Mouse (Mus musculus) embryonic facial prominence, embryonic 14.5 days (tissue): ENCODE results near the gene Borcs8. TPM values are rescaled to one million over a fixed set of nuclear protein-coding genes. Genes with fewer than 3 reads are reported as not detected.

ENCODE experiments used
- ATAC-seq: fragments of 200-750 bp; cut with Nextera tagmentation; 2 replicates; pipeline ENCODE4 v1.8.0; 2017; ENCODE audit warnings: low read depth, moderate number of reproducible peaks, moderate TSS enrichment
- DNase-seq: peaks from one replicate; pipeline ENCODE4 v3.0.0-alpha.2; 2015; ENCODE audit warnings: low spot score
- H3K27ac ChIP-seq: fragments of 300-500 bp; sonication (generic); replicated peaks from 2 replicates; pipeline ENCODE4 v1.5.1; 2014; ENCODE audit warnings: low read depth, mild to moderate bottlenecking, low read length, moderate library complexity
- H3K27me3 ChIP-seq: fragments of 300-500 bp; sonication (generic); replicated peaks from 2 replicates; pipeline ENCODE4 v1.6.1; 2014; ENCODE audit warnings: low read length; ENCODE audit not compliant: control insufficient read depth, insufficient read depth
- H3K36me3 ChIP-seq: fragments of 300-500 bp; sonication (generic); 2 replicates; pipeline ENCODE4 v1.6.1; 2014; ENCODE audit warnings: low read length, mixed read lengths; ENCODE audit not compliant: control insufficient read depth, insufficient read depth
- H3K4me1 ChIP-seq: fragments of 300-500 bp; sonication (generic); 2 replicates; pipeline ENCODE4 v1.6.1; 2014; ENCODE audit warnings: antibody characterized with exemption, low read length; ENCODE audit not compliant: control insufficient read depth, insufficient read depth
- H3K4me2 ChIP-seq: fragments of 300-500 bp; sonication (generic); 2 replicates; pipeline ENCODE4 v1.6.1; 2014; ENCODE audit warnings: low read depth, mild to moderate bottlenecking, low read length, moderate library complexity, mixed read lengths
- H3K4me3 ChIP-seq: fragments of 300-500 bp; sonication (generic); 2 replicates; pipeline ENCODE4 v1.5.1; 2014; ENCODE audit warnings: low read depth, mild to moderate bottlenecking, low read length
- H3K9ac ChIP-seq: fragments of 300-500 bp; sonication (generic); 2 replicates; pipeline ENCODE4 v1.6.1; 2014; ENCODE audit warnings: low read depth, mild to moderate bottlenecking, low read length, moderate library complexity, mixed read lengths
- H3K9me3 ChIP-seq: fragments of 300-500 bp; sonication (generic); 2 replicates; pipeline ENCODE4 v1.6.1; 2016; ENCODE audit warnings: low read length; ENCODE audit not compliant: control insufficient read depth
- WGBS: fragments of 180-500 bp; shearing (Covaris S2); extraction: QIAGEN DNeasy Blood & Tissue Kit; methylation state at CpG from one replicate; pipeline ENCODE4 v1.1.7; 2014; 5-methylcytosine and 5-hydroxymethylcytosine counted together
- polyA plus RNA-seq: library from polyadenylated mRNA; unstranded; fragments of >200 nt; fragmentation: Nextera tagmentation; extraction: Ambion mirVana; gene quantifications from 2 replicates; pipeline ENCODE4 v1.2.1, GENCODE M21; 2014

The Borcs8 gene
- polyA plus RNA-seq, 1 experiment from 2014 or later = 45.1 TPM

GRCm38 (mm10) chr8:70163316-70163715 is 24.0 kb downstream of the Borcs8 start:
- no peaks in the 10 kb centered on the region for H3K36me3 ChIP-seq
- no peak overlapping the region for H3K4me2 ChIP-seq
- 72% methylated on average over 3 of the region's 3 CpGs for WGBS

GRCm38 (mm10) chr8:70166504-70167110 is 27.3 kb downstream of the Borcs8 start:
- peak overlapping the region; percentile 30; the same call in 1 of the 2 replicates for H3K9ac ChIP-seq
- H3K27me3 ChIP-seq = peaks cover 19% of the 10 kb centered on the region
- WGBS = 2% methylated on average over 11 of the region's 21 CpGs
- peak overlapping the region; percentile 22; the same call in 1 of the 2 replicates for H3K4me3 ChIP-seq
- peak; percentile 65 for DNase-seq
- 0 out of 2 replicates have a peak, but pooled peaks cover 2% of the 10 kb centered on the region for H3K4me1 ChIP-seq
- peak; percentile 89 for ATAC-seq
- H3K27ac ChIP-seq = no peak overlapping the region
- H3K9me3 ChIP-seq = no peaks in the 10 kb centered on the region
- peak overlapping the region; percentile 54 for H3K4me2 ChIP-seq
- H3K36me3 ChIP-seq = no peaks in the 10 kb centered on the region

More at GRCm38 (mm10) chr8:70163316-70163715, 24.0 kb downstream of the Borcs8 start:
- Histone ChIP-seq H3K4me3 (no peak overlapping the region), H3K27me3 (peaks cover 19% of the 10 kb centered on the region), H3K27ac (no peak overlapping the region), H3K4me1 (no peaks in the 10 kb centered on the region), H3K9me3 (no peaks in the 10 kb centered on the region), H3K9ac (no peak overlapping the region)
- ATAC-seq = no peak
- DNase-seq = no peak

GRCm38 (mm10) chr8:70170116-70170515 is 30.8 kb downstream of the Borcs8 start:
- ATAC-seq = no peak
- no peak overlapping the region for H3K4me3 ChIP-seq
- no peaks in the 10 kb centered on the region for H3K9me3 ChIP-seq
- peaks cover 16% of the 10 kb centered on the region for H3K27me3 ChIP-seq
- no peaks in the 10 kb centered on the region for H3K36me3 ChIP-seq
- DNase-seq = no peak
- no peak overlapping the region for H3K9ac ChIP-seq
- no peak overlapping the region for H3K4me2 ChIP-seq
- peaks cover 12% of the 10 kb centered on the region; the same call in 1 of the 2 replicates for H3K4me1 ChIP-seq
- WGBS = 77% methylated on average over 3 of the region's 3 CpGs
- no peak overlapping the region for H3K27ac ChIP-seq

- 80% methylated on average over 3 of the region's 3 CpGs for WGBS
- Histone ChIP-seq H3K9me3 (no peaks in the 10 kb centered on the region), H3K4me1 (peaks cover 12% of the 10 kb centered on the region; the same call in 1 of the 2 replicates), H3K9ac (no peak overlapping the region), H3K36me3 (no peaks in the 10 kb centered on the region), H3K27me3 (peaks cover 10% of the 10 kb centered on the region), H3K27ac (no peak overlapping the region), H3K4me3 (no peak overlapping the region), H3K4me2 (no peak overlapping the region)
- ATAC-seq (no peak), DNase-seq (no peak)
These were observed 31.4 kb downstream of the Borcs8 start for GRCm38 (mm10) chr8:70170748-70171147.

GRCm38 (mm10) chr8:70171240-70171639 is 31.9 kb downstream of the Borcs8 start:
- H3K9me3 ChIP-seq = no peaks in the 10 kb centered on the region
- DNase-seq (no peak), ATAC-seq (no peak)
- H3K27me3 ChIP-seq = 0 out of 2 replicates have a peak, but pooled peaks cover 6% of the 10 kb centered on the region
- 82% methylated on average over 7 of the region's 7 CpGs for WGBS
- no peak overlapping the region for H3K4me3 ChIP-seq
- H3K4me1 ChIP-seq = peaks cover 12% of the 10 kb centered on the region; the same call in 1 of the 2 replicates
- no peak overlapping the region for H3K9ac ChIP-seq
- H3K4me2 ChIP-seq = peak overlapping the region; percentile 77
- peak overlapping the region; percentile 63; the same call in 1 of the 2 replicates for H3K27ac ChIP-seq
- H3K36me3 ChIP-seq = no peaks in the 10 kb centered on the region

GRCm38 (mm10) chr8:70172043-70172681 is 32.9 kb downstream of the Borcs8 start, which contains the start of gene Tmem161a:
Tmem161a (plus strand) TSS chr8:70172356.
- no peaks in the 10 kb centered on the region for H3K9me3 ChIP-seq
- H3K27me3 ChIP-seq = 0 out of 2 replicates have a peak, but pooled peaks cover 3% of the 10 kb centered on the region
- peaks cover 12% of the 10 kb centered on the region; the same call in 1 of the 2 replicates for H3K4me1 ChIP-seq
- H3K27ac ChIP-seq = peak within 1 kb of the TSS; percentile 63
- WGBS = 2% methylated on average over 26 of the region's 27 CpGs
- peak within 1 kb of the TSS; percentile 77 for H3K4me2 ChIP-seq
- H3K4me3 ChIP-seq = peak within 1 kb of the TSS; percentile 69
- peak; percentile 97 for ATAC-seq
- peaks cover 7% of the 10 kb centered on the region; the same call in 1 of the 2 replicates for H3K36me3 ChIP-seq
- DNase-seq = peak; percentile 98
- peak within 1 kb of the TSS; percentile 71 for H3K9ac ChIP-seq

- Histone ChIP-seq H3K4me2 (peak overlapping the region; percentile 77), H3K9me3 (no peaks in the 10 kb centered on the region), H3K4me1 (peaks cover 12% of the 10 kb centered on the region; the same call in 1 of the 2 replicates), H3K4me3 (peak overlapping the region; percentile 69; the same call in 1 of the 2 replicates), H3K9ac (no peak overlapping the region), H3K36me3 (peaks cover 16% of the 10 kb centered on the region), H3K27me3 (no peaks in the 10 kb centered on the region), H3K27ac (no peak overlapping the region)
- DNase-seq (no peak), ATAC-seq (no peak)
- WGBS = 74% methylated on average over 5 of the region's 5 CpGs
These were observed 34.0 kb downstream of the Borcs8 start for GRCm38 (mm10) chr8:70173320-70173719.

- Histone ChIP-seq H3K9me3 (no peaks in the 10 kb centered on the region), H3K27me3 (no peaks in the 10 kb centered on the region), H3K27ac (no peak overlapping the region), H3K4me1 (peaks cover 12% of the 10 kb centered on the region; the same call in 1 of the 2 replicates), H3K36me3 (peaks cover 24% of the 10 kb centered on the region), H3K4me3 (no peak overlapping the region), H3K9ac (no peak overlapping the region), H3K4me2 (no peak overlapping the region)
- no peak for ATAC-seq
- DNase-seq = no peak
- 86% methylated on average over 7 of the region's 7 CpGs for WGBS
These were observed 34.8 kb downstream of the Borcs8 start for GRCm38 (mm10) chr8:70174079-70174478.
